19 mouse cellular contexts compared by ENCODE assay signal in the genomic region with DNA sequence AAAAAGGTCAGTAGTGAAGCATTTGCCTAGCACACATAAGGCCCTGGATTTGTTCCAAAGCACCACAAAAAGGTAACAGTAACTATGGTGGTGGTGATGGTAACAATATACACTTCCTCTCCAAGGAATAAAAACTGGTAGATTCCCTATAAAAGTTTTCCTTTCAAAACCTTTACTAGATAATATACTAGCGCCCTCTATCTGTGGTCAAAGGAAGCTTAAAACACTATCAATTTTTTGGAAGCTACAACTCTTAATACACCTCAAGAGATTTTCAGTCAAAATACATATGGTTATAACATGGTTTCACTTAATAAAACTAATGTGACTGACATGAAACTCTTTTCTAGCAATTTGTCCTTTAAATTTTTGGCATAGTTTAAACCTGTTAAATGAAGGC.
DNase-seq lines count a peak whose midpoint lies in the region; ATAC-seq and TF ChIP-seq lines count a peak whose summit lies in the region.
"Had no signal": no experiment of that assay in that cellular context is flagged by ENCODE, and none has a peak within 500 bp of the region (broad histone marks: within the 10 kb centered on the region; RNA-seq: fewer than 3 reads in every experiment).

No protein-coding gene starts in this region.

- no peak overlapping the region for H3K4me2 ChIP-seq in embryonic facial prominence, embryonic 11.5 days (ENCODE audit: low read depth, low read length)
- H3K4me2 ChIP-seq: embryonic facial prominence, embryonic 13.5 days; heart, embryonic 15.5 days; hindbrain, embryonic 15.5 days; liver, embryonic 11.5 days; midbrain, embryonic 12.5 days had no signal

- H3K27ac ChIP-seq in embryonic facial prominence, embryonic 11.5 days (replicated peaks; ENCODE audit: low read depth, low read length) = no peak overlapping the region
- H3K27ac ChIP-seq in embryonic facial prominence, embryonic 10.5 days (replicated peaks) = no peak overlapping the region
- no peak overlapping the region for H3K27ac ChIP-seq in layer of hippocampus, adult 2 months
- H3K27ac ChIP-seq: embryonic facial prominence, embryonic 13.5 days; forebrain, embryonic 10.5 days; heart, embryonic 15.5 days; hindbrain, embryonic 15.5 days; midbrain, embryonic 12.5 days had no signal

- no peak for ATAC-seq in embryonic facial prominence, embryonic 11.5 days (replicated peaks; ENCODE audit: insufficient number of reproducible peaks, low FRiP score, low TSS enrichment, low read depth)
- no peak for ATAC-seq in Patski

- H3K9ac ChIP-seq in embryonic facial prominence, embryonic 11.5 days (replicated peaks; ENCODE audit: low read length) = no peak overlapping the region
- H3K9ac ChIP-seq: embryonic facial prominence, embryonic 13.5 days; heart, embryonic 15.5 days; hindbrain, embryonic 15.5 days; midbrain, embryonic 12.5 days had no signal

- no peaks in the 10 kb centered on the region for H3K27me3 ChIP-seq in embryonic facial prominence, embryonic 11.5 days (ENCODE audit: control insufficient read depth, insufficient read depth, low read length)
- H3K27me3 ChIP-seq in embryonic facial prominence, embryonic 10.5 days (replicated peaks; ENCODE audit: low read depth, poor library complexity, severe bottlenecking) = no peaks in the 10 kb centered on the region
- H3K27me3 ChIP-seq in Patski = no peaks in the 10 kb centered on the region
- H3K27me3 ChIP-seq: embryonic facial prominence, embryonic 13.5 days; heart, embryonic 15.5 days; hindbrain, embryonic 15.5 days; midbrain, embryonic 12.5 days had no signal

- no peaks in the 10 kb centered on the region for H3K9me3 ChIP-seq in embryonic facial prominence, embryonic 11.5 days (replicated peaks; ENCODE audit: control insufficient read depth, low read length)
- H3K9me3 ChIP-seq in embryonic facial prominence, embryonic 10.5 days = no peaks in the 10 kb centered on the region
- H3K9me3 ChIP-seq: embryonic facial prominence, embryonic 13.5 days; forebrain, embryonic 10.5 days; G1E; heart, embryonic 15.5 days; hindbrain, embryonic 15.5 days; midbrain, embryonic 12.5 days had no signal

- H3K4me3 ChIP-seq in embryonic facial prominence, embryonic 11.5 days (ENCODE audit: low read depth, low read length) = no peak overlapping the region
- H3K4me3 ChIP-seq in embryonic facial prominence, embryonic 10.5 days = no peak overlapping the region
- no peak overlapping the region for H3K4me3 ChIP-seq in layer of hippocampus, adult 2 months
- H3K4me3 ChIP-seq: embryonic facial prominence, embryonic 13.5 days; forebrain, embryonic 10.5 days; heart, embryonic 15.5 days; hindbrain, embryonic 15.5 days; midbrain, embryonic 12.5 days had no signal

- H3K36me3 ChIP-seq in embryonic facial prominence, embryonic 11.5 days (replicated peaks; ENCODE audit: control insufficient read depth, insufficient read depth, low read depth, low read length) = no peaks in the 10 kb centered on the region
- peaks cover 38% of the 10 kb centered on the region for H3K36me3 ChIP-seq in embryonic facial prominence, embryonic 10.5 days (replicated peaks)

- DNase-seq in embryonic facial prominence, embryonic 11.5 days (ENCODE audit: low spot score) = peak; percentile 26
- DNase-seq in embryonic facial prominence, embryonic 10.5 days (ENCODE audit: low spot score) = no peak
- no peak for DNase-seq in layer of hippocampus, adult 2 months (ENCODE audit: low spot score in 2 of 2)
- DNase-seq in layer of hippocampus, adult 18-20 months (ENCODE audit: low spot score in 2 of 2) = no peak
- DNase-seq in 3T3-L1 (ENCODE audit: low read depth, low spot score) (peak; percentile 31), Patski (ENCODE audit: low read depth, low spot score) (no peak)
- DNase-seq in cerebellum, postnatal 25 days = no peak
- DNase-seq in cerebellum, adult 9-10 months = no peak
- DNase-seq: adrenal gland, postnatal 14 days; cerebellum, adult 9-11 months; lung, postnatal 10 days; right cerebral cortex, postnatal 25 days had no signal

- 16% methylated on average over 1 of the region's 1 CpGs for WGBS in embryonic facial prominence, embryonic 11.5 days
- WGBS in embryonic facial prominence, embryonic 10.5 days = 16% methylated on average over 1 of the region's 1 CpGs

- POLR2A ChIA-PET in Patski (lab: Charles Lee) = no interaction called here

- H3K4me1 ChIP-seq in embryonic facial prominence, embryonic 11.5 days (ENCODE audit: control insufficient read depth, insufficient read depth, low read length) = no peaks in the 10 kb centered on the region
- H3K4me1 ChIP-seq in embryonic facial prominence, embryonic 10.5 days = no peaks in the 10 kb centered on the region
- H3K4me1 ChIP-seq: embryonic facial prominence, embryonic 13.5 days; forebrain, embryonic 10.5 days; hindbrain, embryonic 15.5 days; midbrain, embryonic 12.5 days had no signal

- CTCF ChIA-PET in Patski (lab: Charles Lee) = interaction anchor here (0.7 to 2.5 kb wide), 10 partner anchors 10 to 123 kb away, joined by 3 to 15 read pairs (median 3); no protein-coding TSS in a partner anchor

- TF ChIP-seq CTCF in layer of hippocampus, adult 2 months (conservative IDR thresholded peaks at IDR 0.05) = peak; percentile 79
- peak; percentile 34 for TF ChIP-seq CTCF in Patski (IDR thresholded peaks at IDR 0.05)

- in situ Hi-C loops in Patski (cut with MboI; ENCODE audit: low pct_unique_long_range_greater_than_20kb) = no loop called here

Comparison
In these comparisons a context has a peak if more than half of its experiments do, and no peak if none do; other contexts are left out.
1. DNase-seq: peak in embryonic facial prominence, embryonic 11.5 days (single experiment) and 3T3-L1 (single experiment); none in embryonic facial prominence, embryonic 10.5 days (single experiment), layer of hippocampus, adult 2 months (0 of 2), layer of hippocampus, adult 18-20 months (0 of 2), Patski (single experiment), cerebellum, postnatal 25 days (0 of 2) and cerebellum, adult 9-10 months (single experiment).